Mouse (Mus musculus) lung, postnatal 14 days (tissue): Measurements from ENCODE around the gene Gm37240.

ENCODE experiments used
- DNase-seq: peaks from one replicate; pipeline ENCODE4 v3.0.0; 2021

Gm37240 gene

GRCm38 (mm10) chr3:85550312-85550711 lies 337.0 kb downstream of the Gm37240 start:
- DNase-seq: no peak

GRCm38 (mm10) chr3:85543652-85544051 lies 343.7 kb downstream of the Gm37240 start:
- DNase-seq: peak; percentile 24

GRCm38 (mm10) chr3:85542765-85543164 lies 344.6 kb downstream of the Gm37240 start:
- DNase-seq: no peak

DNA sequence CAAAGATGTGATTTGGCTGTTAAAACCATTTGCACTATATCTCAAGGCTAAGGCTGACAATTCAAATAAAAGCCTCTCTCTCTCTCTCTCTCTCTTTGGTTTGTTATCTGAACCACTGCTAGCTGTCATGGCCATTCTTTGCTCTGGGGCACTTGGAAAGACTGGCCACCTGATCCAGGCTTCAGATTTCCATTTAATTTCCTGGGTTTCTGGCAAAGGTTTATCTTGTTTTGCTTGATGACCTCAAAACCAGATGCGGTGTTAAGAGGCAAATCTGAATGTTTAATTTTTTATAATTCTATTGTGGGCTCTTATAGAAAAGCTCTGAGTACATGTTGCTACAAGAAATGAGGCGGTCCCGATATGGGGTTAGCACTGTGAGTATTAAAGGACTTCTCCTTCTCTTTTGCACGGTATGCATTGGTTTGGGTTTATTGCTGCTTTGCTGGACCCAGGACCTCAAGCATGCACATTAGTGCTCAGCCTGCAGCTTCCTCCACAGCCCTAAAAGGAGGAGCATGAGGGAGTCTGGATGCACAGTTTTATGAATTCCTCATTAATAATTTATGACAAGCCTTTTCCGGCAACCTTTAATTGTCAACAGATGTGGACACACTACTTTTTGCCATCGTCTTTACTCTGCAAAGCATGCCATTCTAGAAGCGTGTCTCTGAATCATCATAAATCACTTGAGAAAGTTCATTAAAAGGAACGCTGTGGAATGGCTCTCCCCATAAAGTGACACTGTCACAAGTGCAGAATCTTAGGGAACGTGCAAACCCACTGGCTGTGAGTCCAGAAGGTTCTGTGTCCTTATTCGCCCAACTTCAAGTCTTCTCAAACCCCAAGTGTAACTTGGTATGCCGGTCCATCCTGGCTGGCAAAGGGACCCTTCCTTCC lies 351.4 kb downstream of the Gm37240 start:
- no peak for DNase-seq

GRCm38 (mm10) chr3:85535042-85535441 lies 352.3 kb downstream of the Gm37240 start:
- no peak for DNase-seq

DNA sequence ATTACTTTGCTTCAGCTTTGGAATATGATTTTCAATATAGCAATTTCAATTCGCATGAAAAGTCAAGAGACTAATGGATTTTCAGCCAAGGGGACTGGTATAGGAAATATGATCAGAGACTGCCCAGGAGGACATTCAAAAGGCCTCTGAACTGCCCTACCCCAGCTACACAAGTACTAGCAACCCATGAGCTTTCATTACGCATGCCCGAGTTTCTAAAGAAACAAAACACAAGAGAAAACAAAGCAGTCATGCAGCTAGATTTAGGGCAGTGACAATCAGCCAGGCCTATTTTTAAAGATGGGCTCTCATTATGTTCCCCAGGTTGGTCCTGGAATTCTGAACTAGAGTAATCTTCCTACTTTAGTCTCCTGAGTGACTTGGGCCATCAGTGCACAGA lies 354.9 kb downstream of the Gm37240 start:
- DNase-seq: no peak

- DNase-seq: no peak
Observed at GRCm38 (mm10) chr3:85530601-85531161, 356.6 kb downstream of the Gm37240 start.

GRCm38 (mm10) chr3:85521311-85521907 lies 365.9 kb downstream of the Gm37240 start:
- no peak for DNase-seq

DNA sequence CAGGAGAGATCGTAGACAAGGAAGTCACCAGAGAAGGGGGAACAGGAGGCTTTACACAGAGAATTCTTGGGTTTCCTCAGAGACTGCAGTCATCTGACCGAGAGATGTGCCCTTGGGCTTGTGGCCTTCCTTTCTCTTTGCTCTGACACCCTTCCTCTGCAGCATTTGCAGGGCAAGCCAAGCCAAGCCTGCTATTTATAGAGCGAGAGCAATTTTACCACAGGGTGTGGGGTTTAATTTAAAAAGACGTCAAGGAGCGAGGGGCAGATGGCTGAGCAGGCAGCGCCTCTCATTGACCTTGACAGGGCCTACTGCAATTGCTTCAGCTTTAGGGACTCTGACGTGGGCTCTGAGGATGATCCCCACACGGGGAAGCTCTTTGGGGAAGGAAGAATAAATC lies 368.6 kb downstream of the Gm37240 start:
- DNase-seq: no peak

DNA sequence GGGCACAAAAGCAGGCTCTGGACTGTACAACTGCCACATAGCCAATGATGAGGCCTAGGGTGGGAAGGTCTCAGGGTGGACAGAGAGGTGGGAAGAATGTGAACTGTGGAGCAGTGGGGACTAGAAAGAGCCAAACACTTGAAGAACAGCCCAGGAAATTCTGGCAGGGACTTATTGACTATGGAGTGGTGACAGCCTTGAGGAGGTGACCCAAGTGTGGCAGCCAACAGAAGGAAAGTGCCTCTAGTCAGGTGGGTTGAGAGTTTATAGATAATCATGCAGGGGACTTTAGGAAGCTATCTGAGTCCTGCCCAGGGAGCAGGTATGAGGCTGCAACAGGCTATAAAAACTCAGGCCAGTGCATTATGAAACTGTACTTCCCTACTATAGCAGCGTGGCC lies 369.2 kb downstream of the Gm37240 start:
- no peak for DNase-seq

DNA sequence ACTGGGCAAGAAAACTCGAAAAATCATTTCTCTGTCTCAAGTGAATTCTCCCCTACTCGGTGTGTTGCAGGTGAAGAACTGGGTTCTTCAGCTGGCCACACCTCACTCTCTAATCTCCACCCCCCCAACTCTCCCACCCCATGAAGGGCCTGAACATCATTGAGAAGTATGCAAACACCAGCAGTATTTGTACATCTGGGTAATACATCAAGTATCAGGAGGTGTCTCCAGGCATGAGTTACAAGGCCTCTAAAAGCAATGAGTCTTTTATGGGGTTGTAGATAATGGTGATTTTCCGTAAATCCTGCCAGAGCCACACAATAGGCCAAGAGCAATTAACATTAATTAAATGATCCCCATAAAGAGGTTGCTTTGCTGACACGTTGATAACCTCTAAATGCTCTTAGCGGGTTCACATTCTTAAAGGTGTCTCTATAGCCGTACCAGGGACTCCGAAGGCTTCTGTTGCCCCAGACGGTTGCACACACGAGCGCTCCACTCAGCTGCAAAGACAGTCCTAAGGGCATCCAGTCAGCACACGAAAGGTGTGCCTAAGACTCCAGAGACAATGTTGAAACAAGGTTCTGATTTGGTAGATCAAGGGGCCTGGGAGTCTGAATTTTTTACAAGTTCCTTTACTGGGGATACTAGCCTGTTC lies 370.4 kb downstream of the Gm37240 start:
- DNase-seq: no peak

DNA sequence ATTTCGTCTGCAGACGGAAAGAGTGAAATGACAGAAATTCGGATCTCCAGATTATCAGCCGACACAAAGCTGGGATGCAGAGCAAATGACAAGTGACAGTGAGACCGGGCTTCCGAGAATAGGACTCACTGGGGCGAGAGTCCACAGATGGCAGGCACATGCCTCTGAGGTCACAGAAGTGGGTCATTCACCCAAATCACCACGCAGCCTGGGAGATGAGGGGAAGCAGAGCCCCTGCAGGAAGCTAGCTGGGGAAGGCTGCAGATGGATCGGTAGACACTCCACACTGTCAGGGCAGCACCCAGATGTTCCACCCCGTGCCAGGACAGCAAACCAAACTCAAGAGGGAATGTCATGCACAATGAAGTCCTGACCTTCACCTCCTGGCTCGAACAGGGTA lies 372.6 kb downstream of the Gm37240 start:
- no peak for DNase-seq

DNA sequence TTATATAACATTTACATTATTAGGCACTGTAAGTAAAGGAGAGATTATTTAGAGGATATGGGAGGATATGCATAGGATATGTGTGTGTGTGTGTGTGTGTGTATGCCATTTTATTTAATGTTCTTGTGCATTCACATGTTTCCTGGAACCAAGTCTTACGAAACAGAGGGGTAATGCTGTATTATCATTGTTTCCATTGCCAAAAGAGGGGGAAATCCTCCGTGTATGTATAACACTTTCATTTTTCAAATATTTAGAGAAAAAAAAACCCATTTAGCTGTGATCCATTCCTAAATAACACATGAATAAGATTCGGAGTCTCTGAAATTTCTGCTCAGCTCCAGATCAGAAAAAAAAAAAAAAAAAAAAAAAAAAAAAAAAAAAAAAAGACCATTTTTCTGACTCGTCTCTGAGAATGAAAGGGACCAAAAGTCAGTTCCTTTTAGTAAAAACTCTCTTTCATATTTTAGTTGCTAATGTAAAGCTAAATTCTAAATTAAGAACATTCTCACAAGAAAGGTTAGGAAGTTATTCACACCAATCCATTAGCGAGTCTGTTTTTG lies 378.5 kb downstream of the Gm37240 start:
- DNase-seq: no peak

GRCm38 (mm10) chr3:85500096-85500495 lies 387.2 kb downstream of the Gm37240 start:
- no peak for DNase-seq

- DNase-seq: no peak
Observed at GRCm38 (mm10) chr3:85496146-85496545, 391.2 kb downstream of the Gm37240 start.

- DNase-seq: no peak
Observed at GRCm38 (mm10) chr3:85493796-85494195, 393.5 kb downstream of the Gm37240 start.

DNA sequence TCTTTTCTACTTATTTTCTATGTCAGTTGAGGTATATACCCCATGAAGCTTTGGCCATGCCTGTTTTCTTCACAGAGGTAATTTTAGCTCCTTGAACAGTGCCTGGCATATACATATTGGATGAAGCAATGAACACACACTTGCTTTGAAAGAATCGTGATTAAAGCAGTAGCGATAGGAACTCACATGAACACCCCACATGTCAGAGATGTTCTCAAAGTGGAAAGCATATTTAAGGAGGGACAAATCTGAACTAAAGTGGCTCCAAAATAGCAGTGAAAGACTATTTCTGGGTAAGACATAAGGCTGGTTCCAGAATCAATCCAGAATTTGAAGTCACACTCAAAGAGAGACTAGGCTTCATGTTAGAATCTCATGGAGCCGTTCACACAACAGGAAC lies 397.1 kb downstream of the Gm37240 start:
- no peak for DNase-seq

GRCm38 (mm10) chr3:85487379-85487778 lies 399.9 kb downstream of the Gm37240 start:
- DNase-seq: no peak

DNA sequence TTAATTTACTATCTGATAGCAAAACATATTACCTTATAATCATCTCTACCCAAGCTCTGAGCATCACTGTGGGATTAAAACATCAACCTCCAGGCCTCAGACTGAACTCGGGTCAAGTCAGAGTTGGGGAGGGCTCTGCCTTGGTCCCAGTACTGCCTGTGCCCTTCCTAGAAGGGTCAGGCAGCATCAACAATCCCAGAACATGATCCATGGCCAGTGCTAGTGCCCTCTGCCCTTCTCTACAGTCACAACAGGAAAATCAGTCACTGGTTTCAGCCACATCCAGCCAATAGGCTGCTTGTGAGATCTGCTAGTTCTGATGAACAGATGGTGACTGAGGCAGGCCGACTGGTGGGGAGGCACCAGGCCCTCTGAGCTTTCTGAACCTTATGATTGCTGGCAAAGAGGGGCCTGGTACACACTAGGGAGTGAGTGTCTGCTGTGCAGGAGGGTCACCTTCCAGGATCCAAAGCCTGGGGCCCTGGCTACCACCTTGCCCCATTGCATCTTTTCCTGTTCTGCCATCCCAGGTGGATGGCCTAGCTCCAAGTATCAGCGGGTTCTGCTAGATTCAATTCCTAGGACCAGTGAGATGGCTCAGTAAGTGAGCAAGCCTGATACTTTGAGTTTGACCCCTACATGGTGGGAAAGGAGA lies 401.7 kb downstream of the Gm37240 start:
- no peak for DNase-seq

- peak; percentile 52 for DNase-seq
Observed at GRCm38 (mm10) chr3:85482636-85483035, 404.7 kb downstream of the Gm37240 start.

DNA sequence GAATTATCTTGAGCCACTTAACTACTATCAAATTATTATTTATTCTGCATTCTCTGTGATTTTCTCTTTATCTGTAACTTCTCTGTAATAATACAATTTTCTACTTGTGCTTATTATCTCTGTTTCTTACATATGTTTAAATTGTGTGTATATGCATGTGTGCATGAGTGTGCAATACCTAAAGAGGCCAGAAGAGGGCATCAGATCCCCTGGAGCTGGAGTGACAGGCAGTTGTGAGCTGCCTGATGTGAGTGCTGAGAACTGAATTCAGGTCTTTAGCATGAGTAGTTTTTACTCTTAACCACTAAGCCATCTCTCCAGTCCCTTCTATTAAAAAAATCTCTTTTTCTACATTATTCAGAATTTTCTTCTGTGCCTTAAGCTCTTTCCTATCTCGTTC lies 406.7 kb downstream of the Gm37240 start:
- no peak for DNase-seq

DNA sequence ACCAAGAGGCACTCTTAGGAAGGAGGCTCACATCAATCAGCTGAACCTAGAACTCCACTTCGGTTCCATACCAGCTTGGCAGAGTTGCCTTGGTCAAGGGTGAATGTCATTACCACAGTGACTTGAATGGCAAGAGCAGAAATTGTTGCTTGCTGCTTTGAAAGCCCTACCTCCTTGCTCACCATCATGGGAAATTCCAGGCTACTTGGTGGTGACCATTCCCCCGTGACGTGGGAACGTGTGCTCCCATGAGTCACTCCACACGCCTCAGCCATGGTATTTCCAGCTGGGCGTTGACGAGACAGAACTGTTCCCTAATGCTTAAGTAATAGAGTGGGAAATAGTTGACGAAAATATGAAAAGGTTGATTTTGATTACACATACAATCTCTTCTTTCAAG lies 408.6 kb downstream of the Gm37240 start:
- no peak for DNase-seq

DNA sequence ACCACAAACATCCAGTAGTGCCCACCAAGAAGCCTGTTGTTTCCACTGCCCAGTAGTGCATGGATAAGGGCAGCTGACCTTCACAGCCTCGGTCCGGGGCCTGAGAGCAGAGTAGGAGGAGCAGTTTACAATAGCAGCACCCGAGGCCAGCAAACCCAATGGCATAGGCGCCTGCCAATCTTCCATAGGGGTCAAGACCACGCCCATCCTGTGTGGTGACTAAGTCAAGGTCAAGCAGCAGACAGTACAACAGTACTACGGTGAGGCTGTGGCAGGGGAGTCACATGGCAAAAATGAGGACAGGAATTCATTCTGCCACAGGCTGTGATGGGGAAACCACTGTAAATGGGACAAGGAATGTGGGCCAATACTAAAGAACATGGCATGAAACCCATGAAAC lies 417.6 kb downstream of the Gm37240 start:
- DNase-seq: no peak
